Mouse (Mus musculus): Measurements from ENCODE around the gene Tacc3.

GRCm38 (mm10) chr5:33721541-33722265 is 63.8 kb downstream of the Tacc3 start, which contains the start of gene Fgfr3:
- TF ChIP-seq CTCF (IDR thresholded peaks at IDR 0.05; ENCODE audit: low read depth, low read length), result no peak
- TF ChIP-seq POLR2A (IDR thresholded peaks at IDR 0.05; ENCODE audit: borderline replicate concordance, low read depth, low read length), result no peak

Measured in bone marrow macrophage, adult 2 months (primary cell).